Mouse (Mus musculus) 416B (cell line): ENCODE data around the gene Lpar1.
"Not testable (repeated sequence)": the region's sequence is repeated elsewhere in the genome, so short reads cannot be mapped to it uniquely, and the experiment has no call there.

ENCODE experiments used
- DNase-seq: peaks from one replicate; pipeline ENCODE4 v3.0.0; 2011; ENCODE audit warnings: low read depth

Lpar1 gene

GRCm38 (mm10) chr4:58545888-58546432 is 7.7 kb downstream of the Lpar1 start:
- no peak for DNase-seq

- no peak for DNase-seq
These were observed 10.5 kb downstream of the Lpar1 start for GRCm38 (mm10) chr4:58543171-58543570.

- not testable (repeated sequence) for DNase-seq
These were observed 11.0 kb downstream of the Lpar1 start for GRCm38 (mm10) chr4:58542656-58543055.

- DNase-seq = no peak
These were observed 12.9 kb downstream of the Lpar1 start for GRCm38 (mm10) chr4:58540841-58541240.

DNA sequence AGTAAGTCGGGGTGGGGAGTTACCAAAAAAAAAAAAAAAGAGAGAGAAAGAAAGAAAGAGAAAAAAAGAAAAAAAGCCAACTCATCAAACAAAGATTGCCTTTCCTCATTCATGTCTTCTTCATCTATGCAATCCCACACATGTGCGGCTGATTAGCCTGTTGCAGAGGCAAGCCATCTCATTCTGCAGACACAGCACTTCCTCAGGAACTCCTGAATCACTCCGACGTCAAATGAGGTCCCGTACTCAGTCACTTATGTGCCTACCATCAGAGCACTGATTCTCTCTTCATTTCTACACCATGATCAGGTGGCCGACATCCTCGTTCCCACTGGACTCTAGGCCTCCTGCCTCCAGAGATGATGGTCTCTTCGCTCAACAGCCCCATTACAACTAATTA is 13.3 kb downstream of the Lpar1 start:
- DNase-seq = peak; percentile 35

DNA sequence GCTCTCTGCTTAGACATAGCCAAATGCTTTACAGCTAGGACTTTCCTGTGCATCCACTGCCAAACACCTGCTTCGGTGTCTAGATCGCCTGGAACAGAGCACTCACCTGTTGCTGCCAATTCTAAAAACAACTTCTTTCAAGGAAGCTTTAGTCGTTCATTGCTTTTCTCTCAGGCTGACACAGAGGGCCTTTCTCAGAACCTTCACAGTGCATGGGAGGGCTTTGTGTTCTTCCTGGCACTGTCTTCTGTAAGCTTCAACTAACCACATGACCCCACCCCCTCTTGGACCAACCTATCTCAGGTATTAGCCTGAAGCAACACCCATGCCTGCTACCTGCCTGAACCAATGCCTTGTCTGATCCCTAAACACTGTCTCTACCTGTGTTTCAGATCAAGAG is 15.0 kb downstream of the Lpar1 start:
- no peak for DNase-seq

- peak; percentile 36 for DNase-seq
These were observed 17.9 kb downstream of the Lpar1 start for GRCm38 (mm10) chr4:58535754-58536153.

DNA sequence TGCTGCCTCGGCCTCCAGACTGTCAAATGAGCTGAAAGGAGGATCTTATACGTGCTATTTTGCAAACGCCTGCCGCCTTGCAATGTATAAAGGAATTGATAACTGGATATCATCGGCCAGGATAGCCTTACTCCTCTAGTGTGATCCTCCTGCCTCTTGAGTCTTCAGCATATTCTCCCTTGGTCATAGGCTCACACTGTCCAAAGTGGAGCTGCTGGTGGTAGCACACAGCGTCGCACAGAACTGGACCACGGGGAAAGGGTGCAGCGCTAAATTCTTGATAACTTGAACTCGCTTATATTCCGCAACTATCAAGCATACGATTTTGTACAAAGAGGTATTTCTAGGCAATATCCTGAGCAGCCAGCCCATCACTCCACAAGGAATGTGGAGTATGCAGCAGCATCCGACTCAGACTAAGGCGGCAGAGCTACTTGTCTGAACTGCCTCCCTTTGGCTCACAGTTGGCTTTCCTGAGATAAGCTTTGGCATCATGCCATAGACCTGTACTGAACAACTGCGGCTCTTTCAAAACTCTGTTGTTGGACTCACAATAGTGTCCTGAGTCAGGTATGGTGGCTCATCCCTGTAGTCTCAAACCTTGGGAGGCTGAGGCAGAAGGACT is 18.9 kb downstream of the Lpar1 start:
- DNase-seq = no peak

- DNase-seq = no peak
These were observed 19.5 kb downstream of the Lpar1 start for GRCm38 (mm10) chr4:58534141-58534571.

- no peak for DNase-seq
These were observed 20.2 kb downstream of the Lpar1 start for GRCm38 (mm10) chr4:58533519-58533918.

DNA sequence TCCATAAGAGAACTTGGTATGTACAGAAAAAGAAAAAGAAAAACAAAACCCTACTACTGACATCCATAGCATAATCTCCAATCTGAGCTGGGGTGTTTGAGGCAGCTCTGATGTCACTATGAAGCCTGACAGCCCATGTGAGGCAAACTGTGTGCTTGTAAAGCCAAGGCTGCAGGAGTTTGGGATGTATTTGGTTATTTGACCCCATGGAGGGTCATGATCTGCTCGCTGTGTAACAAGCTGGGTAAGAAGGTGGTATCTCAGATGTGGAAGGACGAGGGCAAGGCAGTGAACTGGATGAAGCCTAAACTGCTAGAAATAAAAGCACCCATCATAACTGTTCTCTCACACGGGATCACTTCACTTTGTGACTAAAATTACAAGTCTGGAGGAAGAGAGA is 21.4 kb downstream of the Lpar1 start:
- DNase-seq = no peak

DNA sequence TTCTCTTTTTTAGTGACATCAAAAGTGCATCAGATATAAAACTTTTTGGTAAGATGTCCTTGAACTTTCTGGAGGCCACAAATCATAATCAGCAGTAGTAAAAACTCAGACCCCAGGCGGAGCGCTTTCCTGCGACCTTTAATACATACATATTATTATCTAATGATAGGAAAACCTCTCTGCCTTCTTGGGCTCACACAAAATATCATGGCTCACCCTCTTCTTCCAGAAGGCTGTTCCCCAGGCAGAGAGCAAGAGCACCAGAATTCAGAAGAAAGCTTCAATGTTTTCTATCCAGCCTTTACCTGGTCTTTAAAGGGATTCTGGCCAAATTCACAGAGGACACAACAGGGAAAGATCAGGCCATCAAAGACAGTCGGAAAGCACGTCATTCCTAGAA is 23.0 kb downstream of the Lpar1 start:
- DNase-seq = no peak

GRCm38 (mm10) chr4:58530279-58530678 is 23.4 kb downstream of the Lpar1 start:
- no peak for DNase-seq

GRCm38 (mm10) chr4:58527852-58528251 is 25.8 kb downstream of the Lpar1 start:
- DNase-seq = no peak

- DNase-seq = no peak
These were observed 32.6 kb downstream of the Lpar1 start for GRCm38 (mm10) chr4:58521137-58521536.

GRCm38 (mm10) chr4:58520531-58520930 is 33.2 kb downstream of the Lpar1 start:
- DNase-seq = peak; percentile 83

GRCm38 (mm10) chr4:58519891-58520290 is 33.8 kb downstream of the Lpar1 start:
- DNase-seq = no peak

- DNase-seq = peak; percentile 61
These were observed 35.3 kb downstream of the Lpar1 start for GRCm38 (mm10) chr4:58518215-58518988.

DNA sequence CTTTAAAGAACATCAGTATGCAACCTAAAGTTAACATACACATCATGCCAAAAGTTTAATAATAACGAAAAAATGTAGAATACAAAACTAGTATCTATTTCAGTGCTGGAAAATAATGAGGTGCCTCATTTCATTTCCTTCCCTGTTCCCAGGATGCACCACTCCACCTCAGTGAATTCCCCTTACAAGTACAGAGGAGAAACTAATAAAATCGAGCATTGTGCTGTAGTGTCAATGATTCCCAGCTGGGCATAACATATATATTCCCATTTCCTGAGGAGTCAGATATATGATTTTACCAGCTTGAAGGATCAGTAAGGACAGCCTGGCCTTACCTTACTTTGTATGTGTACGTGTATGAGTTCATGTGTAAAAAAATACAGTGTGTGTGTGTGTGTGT is 36.9 kb downstream of the Lpar1 start:
- DNase-seq = no peak

DNA sequence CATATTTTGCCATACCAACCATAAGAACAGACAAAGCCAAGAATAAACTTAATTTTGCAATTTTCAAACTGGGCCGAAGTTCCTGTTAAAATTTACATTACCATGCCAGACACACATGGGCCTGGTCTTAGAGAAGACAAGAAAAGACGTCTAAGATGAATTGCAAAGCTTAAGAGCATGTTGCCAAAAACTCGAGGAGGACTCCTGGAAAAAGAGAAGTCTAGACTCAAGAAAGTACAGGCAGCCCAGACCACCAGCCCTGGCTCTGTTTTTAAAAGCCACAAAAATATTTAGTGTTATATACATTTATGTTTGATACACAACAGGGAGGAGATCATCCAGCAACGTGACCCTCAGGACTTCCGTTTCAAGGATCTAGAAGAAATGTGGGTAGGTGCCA is 37.5 kb downstream of the Lpar1 start:
- no peak for DNase-seq

GRCm38 (mm10) chr4:58511554-58511953 is 42.1 kb downstream of the Lpar1 start:
- no peak for DNase-seq

DNA sequence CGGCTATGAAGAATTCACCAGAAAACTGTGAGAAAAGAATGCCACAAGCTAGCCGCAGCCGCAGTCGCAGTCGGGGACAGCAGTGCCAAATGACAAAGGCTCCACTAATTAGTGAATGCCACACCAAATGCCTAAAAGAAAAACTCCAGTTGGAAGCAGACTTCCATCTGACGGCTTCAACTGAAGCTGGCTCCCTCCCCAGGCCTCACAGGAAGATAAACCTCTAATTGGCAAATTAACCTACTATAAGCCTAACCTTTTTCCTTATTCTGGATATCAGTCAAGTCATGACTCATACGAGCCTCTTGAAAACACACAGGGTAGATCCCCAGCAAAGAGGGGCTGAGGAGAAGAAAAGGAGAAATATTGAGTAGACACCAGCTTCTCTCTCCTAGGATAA is 44.9 kb downstream of the Lpar1 start:
- peak; percentile 22 for DNase-seq

DNA sequence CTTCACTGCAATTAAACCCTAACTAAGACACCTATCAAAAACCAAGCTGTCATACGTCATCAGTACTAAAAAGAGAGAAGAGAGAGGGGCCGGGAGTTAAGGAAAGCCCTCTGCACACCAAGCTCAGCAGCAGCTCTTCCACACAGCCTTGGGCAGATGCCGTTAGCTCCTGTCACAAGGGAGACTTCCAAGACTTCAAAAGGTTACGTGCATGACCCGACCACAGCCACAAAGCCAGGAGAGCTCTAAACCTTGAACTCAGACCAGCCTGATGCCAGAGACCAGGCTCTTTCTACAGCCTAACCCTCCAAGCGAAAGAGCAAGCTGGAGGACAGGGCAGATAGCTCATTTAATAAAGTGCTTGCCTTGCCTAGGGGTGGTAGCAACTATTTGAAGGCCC is 46.2 kb downstream of the Lpar1 start:
- DNase-seq = no peak
